Mouse (Mus musculus): ENCODE measurements around the gene Olfr746.

Gene Olfr746

GRCm38 (mm10) chr14:50646783-50647182 lies at the start of gene Olfr746:
TSS of gene Olfr746 (plus strand) at chr14:50647083.
- DNase-seq: no peak

DNA sequence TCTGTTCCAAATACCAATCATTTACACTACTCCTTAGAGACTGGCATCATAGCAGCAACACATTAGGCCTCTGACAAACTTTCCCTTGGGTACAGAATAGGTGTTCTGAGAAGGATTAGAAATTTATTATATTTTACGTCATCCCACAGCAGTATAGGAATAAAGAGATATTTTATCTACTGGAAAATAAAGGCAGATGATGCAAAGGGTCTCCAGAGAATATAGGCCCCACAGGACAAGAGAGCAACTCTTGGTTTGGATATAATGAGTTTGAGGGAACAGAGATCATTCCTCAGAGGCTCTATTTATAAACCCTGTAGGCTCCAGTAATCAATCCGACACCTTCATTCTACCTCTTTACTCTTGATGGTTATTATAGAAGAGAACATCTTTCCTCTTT lies 32.3 kb upstream of the Olfr746 start, which contains the start of gene Olfr744:
Gene Olfr744 (plus strand): TSS at position 301 of the 400 bp plus-strand sequence.
- DNase-seq: no peak

DNA sequence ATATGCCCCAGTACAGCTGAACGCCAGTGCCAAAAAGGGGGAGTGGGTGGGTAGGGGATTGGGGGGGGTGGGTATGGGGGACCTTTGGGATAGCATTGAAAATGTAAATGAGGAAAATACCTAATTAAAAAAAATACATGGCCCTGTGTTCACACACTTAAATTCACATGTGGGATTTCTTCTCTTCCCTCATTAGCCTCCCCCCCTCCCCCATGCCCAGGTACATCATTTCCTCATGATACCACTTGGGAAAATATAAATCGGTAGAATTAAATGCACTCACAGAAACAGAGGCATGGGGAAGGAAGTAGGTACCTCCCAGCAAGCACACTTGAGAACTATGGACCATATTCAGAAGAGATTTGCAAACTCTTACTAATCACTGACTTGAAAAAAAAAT lies 7.8 kb upstream of the Olfr746 start, which contains the start of gene Olfr745:
Gene Olfr745 (plus strand): TSS at position 301 of the 400 bp plus-strand sequence.
- DNase-seq: no peak

DNA sequence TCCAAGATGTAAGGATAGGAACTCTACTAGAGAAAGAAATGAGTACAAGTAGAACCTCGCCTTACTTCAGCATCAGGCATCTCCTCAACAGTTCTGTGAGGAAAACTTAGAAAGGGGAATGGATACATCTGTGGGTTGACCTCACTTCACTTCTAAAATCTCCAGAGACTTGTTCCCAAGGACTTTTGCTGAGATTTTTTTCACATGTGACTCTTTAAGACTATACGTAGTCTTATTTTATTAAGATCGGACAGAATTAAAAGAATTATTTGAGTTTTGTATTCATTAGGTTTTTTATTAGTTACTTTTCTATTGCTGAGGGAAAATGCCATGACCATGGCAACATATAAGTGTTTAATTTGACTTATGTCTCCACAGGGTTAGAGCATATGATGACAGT lies 46.2 kb downstream of the Olfr746 start, which contains the start of gene Olfr747:
Gene Olfr747 (minus strand): TSS at position 101 of the 400 bp plus-strand sequence.
- DNase-seq: no peak
